Mouse (Mus musculus) limb, embryonic 12.5 days (tissue): ENCODE measurements around the gene Abr. TPM values are rescaled to one million over a fixed set of nuclear protein-coding genes. Genes with fewer than 3 reads are reported as not detected.

ENCODE experiments used
- polyA plus RNA-seq: library from polyadenylated mRNA; unstranded; fragments of >200 nt; fragmentation: Nextera tagmentation; extraction: Ambion mirVana; gene quantifications from 2 replicates; pipeline ENCODE4 v1.2.1, GENCODE M21; 2016

Gene Abr
- polyA plus RNA-seq, 1 experiment from 2014 or later = 48.3 TPM

Other genes starting within 250 kb of the Abr start
- 61.2 and 67.7 TPM in 2 replicates for gene Nxn, start 223.2 kb downstream of the Abr start, polyA plus RNA-seq
- 127 and 149 TPM in 2 replicates for gene Timm22, start 215.4 kb downstream of the Abr start, polyA plus RNA-seq
- gene Bhlha9, start 50.2 kb upstream of the Abr start, polyA plus RNA-seq = 8.8 and 9.6 TPM in 2 replicates
- gene Trarg1, start 57.5 kb upstream of the Abr start, polyA plus RNA-seq = 0.17 and 0.18 TPM in 2 replicates
- 23.7 and 25.5 TPM in 2 replicates for gene Gosr1, start 141.3 kb upstream of the Abr start, polyA plus RNA-seq
- gene Cpd, start 224.7 kb upstream of the Abr start, polyA plus RNA-seq = 14.8 and 16.6 TPM in 2 replicates